Mouse (Mus musculus): ENCODE data around the gene Tbc1d2b.

Gene Tbc1d2b

GRCm38 (mm10) chr9:90270193-90270943 is at the start of gene Tbc1d2b:
Gene Tbc1d2b, minus strand, starts transcription at chr9:90270804.
- peak; percentile 81 for DNase-seq

GRCm38 (mm10) chr9:90316300-90316699 is 45.7 kb upstream of the Tbc1d2b start:
- DNase-seq, result peak; percentile 18

GRCm38 (mm10) chr9:90315662-90316061 is 45.1 kb upstream of the Tbc1d2b start:
- DNase-seq, result no peak

GRCm38 (mm10) chr9:90304254-90304653 is 33.6 kb upstream of the Tbc1d2b start:
- no peak for DNase-seq

GRCm38 (mm10) chr9:90303101-90303835 is 32.7 kb upstream of the Tbc1d2b start:
- DNase-seq, result no peak

- no peak for DNase-seq
Measured at GRCm38 (mm10) chr9:90302670-90303069, 32.1 kb upstream of the Tbc1d2b start.

- DNase-seq, result no peak
Measured at GRCm38 (mm10) chr9:90301081-90301688, 30.6 kb upstream of the Tbc1d2b start.

- no peak for DNase-seq
Measured at GRCm38 (mm10) chr9:90297637-90298036, 27.0 kb upstream of the Tbc1d2b start.

- no peak for DNase-seq
Measured at GRCm38 (mm10) chr9:90293641-90294398, 23.2 kb upstream of the Tbc1d2b start.

GRCm38 (mm10) chr9:90278397-90278796 is 7.8 kb upstream of the Tbc1d2b start:
- DNase-seq, result no peak

- no peak for DNase-seq
Measured at GRCm38 (mm10) chr9:90277884-90278283, 7.3 kb upstream of the Tbc1d2b start.

- DNase-seq, result no peak
Measured at GRCm38 (mm10) chr9:90276779-90277178, 6.2 kb upstream of the Tbc1d2b start.

- DNase-seq, result no peak
Measured at GRCm38 (mm10) chr9:90275906-90276305, 5.3 kb upstream of the Tbc1d2b start.

GRCm38 (mm10) chr9:90275500-90275899 is 4.9 kb upstream of the Tbc1d2b start:
- DNase-seq, result no peak

GRCm38 (mm10) chr9:90274516-90274915 is 3.9 kb upstream of the Tbc1d2b start:
- DNase-seq, result no peak

GRCm38 (mm10) chr9:90272346-90272745 is 1.7 kb upstream of the Tbc1d2b start:
- DNase-seq, result no peak

GRCm38 (mm10) chr9:90271541-90272090 is 1.0 kb upstream of the Tbc1d2b start:
- no peak for DNase-seq

GRCm38 (mm10) chr9:90270944-90271295 is 316 bp upstream of the Tbc1d2b start:
- DNase-seq, result no peak

GRCm38 (mm10) chr9:90269011-90269681 is 1.5 kb downstream of the Tbc1d2b start:
- DNase-seq, result peak; percentile 55

GRCm38 (mm10) chr9:90266926-90267325 is 3.7 kb downstream of the Tbc1d2b start:
- no peak for DNase-seq

- DNase-seq, result no peak
Measured at GRCm38 (mm10) chr9:90266059-90266458, 4.5 kb downstream of the Tbc1d2b start.

GRCm38 (mm10) chr9:90265322-90266039 is 5.1 kb downstream of the Tbc1d2b start:
- no peak for DNase-seq

Measured in cerebellum, adult 9-11 months (tissue).